In genomic region chr8:49462602-49463001, GRCm38 (mm10) we compare ENCODE assay signal across 16 mouse cellular contexts.
DNase-seq lines count a peak whose midpoint lies in the region; ATAC-seq and TF ChIP-seq lines count a peak whose summit lies in the region.
"Had no signal": no experiment of that assay in that cellular context is flagged by ENCODE, and none has a peak within 500 bp of the region (broad histone marks: within the 10 kb centered on the region; RNA-seq: fewer than 3 reads in every experiment).

No protein-coding gene starts in this region.

- no peaks in the 10 kb centered on the region for H3K36me3 ChIP-seq in hindbrain, embryonic 11.5 days (ENCODE audit: control insufficient read depth, insufficient read depth, low read length)
- no peaks in the 10 kb centered on the region for H3K36me3 ChIP-seq in hindbrain, embryonic 16.5 days (ENCODE audit: control insufficient read depth, insufficient read depth, low read length)
- no peaks in the 10 kb centered on the region for H3K36me3 ChIP-seq in forebrain, embryonic 14.5 days (ENCODE audit: control insufficient read depth, insufficient read depth, low read length)
- no peaks in the 10 kb centered on the region for H3K36me3 ChIP-seq in midbrain, embryonic 15.5 days (replicated peaks)
- H3K36me3 ChIP-seq: lung, embryonic 15.5 days had no signal

- 0 out of 2 replicates have a peak, but pooled peaks have one; percentile 39 for ATAC-seq in hindbrain, embryonic 11.5 days (ENCODE audit: low FRiP score)
- ATAC-seq in hindbrain, embryonic 16.5 days = no peak
- peak; percentile 57; the same call in 1 of the 2 replicates for ATAC-seq in forebrain, embryonic 14.5 days
- ATAC-seq in midbrain, embryonic 15.5 days (replicated peaks) = no peak
- ATAC-seq: inflammation-experienced regulatory T-cells, adult 6 months had no signal

- H3K4me1 ChIP-seq in hindbrain, embryonic 11.5 days (replicated peaks; ENCODE audit: control insufficient read depth, insufficient read depth, low read length) = no peaks in the 10 kb centered on the region
- H3K4me1 ChIP-seq in hindbrain, embryonic 16.5 days (ENCODE audit: control insufficient read depth, insufficient read depth, low read depth, low read length) = peaks cover 5% of the 10 kb centered on the region
- H3K4me1 ChIP-seq in forebrain, embryonic 14.5 days (ENCODE audit: control insufficient read depth, insufficient read depth, low read length) = peaks cover 10% of the 10 kb centered on the region
- peaks cover 13% of the 10 kb centered on the region for H3K4me1 ChIP-seq in midbrain, embryonic 15.5 days
- H3K4me1 ChIP-seq: megakaryocyte, embryonic 14.5 days had no signal

- TF ChIP-seq CTCF in layer of hippocampus, adult 2 months (conservative IDR thresholded peaks at IDR 0.05) = no peak

- H3K4me3 ChIP-seq in hindbrain, embryonic 11.5 days (ENCODE audit: low read depth, low read length) = no peak overlapping the region
- no peak overlapping the region for H3K4me3 ChIP-seq in hindbrain, embryonic 16.5 days (ENCODE audit: low read length)
- peak overlapping the region; percentile 17; the same call in 1 of the 2 replicates for H3K4me3 ChIP-seq in forebrain, embryonic 14.5 days (ENCODE audit: low read depth, low read length)
- H3K4me3 ChIP-seq in layer of hippocampus, adult 2 months = peak overlapping the region; percentile 34
- H3K4me3 ChIP-seq in midbrain, embryonic 15.5 days = no peak overlapping the region
- H3K4me3 ChIP-seq: lung, embryonic 15.5 days; megakaryocyte, embryonic 14.5 days had no signal

- H3K4me2 ChIP-seq in hindbrain, embryonic 11.5 days (replicated peaks; ENCODE audit: low read depth, low read length) = no peak overlapping the region
- H3K4me2 ChIP-seq in hindbrain, embryonic 16.5 days (ENCODE audit: low read length) = no peak overlapping the region
- H3K4me2 ChIP-seq in forebrain, embryonic 14.5 days (ENCODE audit: low read length) = peak overlapping the region; percentile 48
- H3K4me2 ChIP-seq in midbrain, embryonic 15.5 days = peak overlapping the region; percentile 40; the same call in 1 of the 2 replicates
- H3K4me2 ChIP-seq: liver, embryonic 11.5 days; lung, embryonic 15.5 days had no signal

- 54% methylated on average over 8 of the region's 8 CpGs for WGBS in hindbrain, embryonic 11.5 days
- WGBS in hindbrain, embryonic 16.5 days = 34% methylated on average over 8 of the region's 8 CpGs
- WGBS in forebrain, embryonic 14.5 days = 18% methylated on average over 8 of the region's 8 CpGs
- WGBS in midbrain, embryonic 15.5 days = 27% methylated on average over 8 of the region's 8 CpGs

- no peaks in the 10 kb centered on the region for H3K27me3 ChIP-seq in hindbrain, embryonic 11.5 days (ENCODE audit: control insufficient read depth, insufficient read depth, low read length)
- no peaks in the 10 kb centered on the region for H3K27me3 ChIP-seq in hindbrain, embryonic 16.5 days (replicated peaks; ENCODE audit: control insufficient read depth, insufficient read depth, low read length)
- no peaks in the 10 kb centered on the region for H3K27me3 ChIP-seq in forebrain, embryonic 14.5 days (replicated peaks; ENCODE audit: control insufficient read depth, insufficient read depth, low read length)
- no peaks in the 10 kb centered on the region for H3K27me3 ChIP-seq in midbrain, embryonic 15.5 days (replicated peaks)
- H3K27me3 ChIP-seq: lung, embryonic 15.5 days; megakaryocyte, embryonic 14.5 days had no signal

- peak; percentile 37 for DNase-seq in hindbrain, embryonic 11.5 days (ENCODE audit: low spot score)
- peak; percentile 77 for DNase-seq in forebrain, embryonic 14.5 days (ENCODE audit: low spot score)
- DNase-seq in layer of hippocampus, adult 2 months (ENCODE audit: low spot score in 2 of 2) = peak in 1 of 2 experiments; percentile 29
- no peak for DNase-seq in cerebellum, adult 18-20 months
- DNase-seq in urinary bladder, postnatal 4 days (ENCODE audit: low spot score in 2 of 2) = no peak
- DNase-seq in MN1 (ENCODE audit: low spot score) = no peak
- DNase-seq: adrenal gland, adult 8-10 months; B cell, adult 2 months; kidney, postnatal 10 days; right cerebral cortex, postnatal 14 days had no signal

- no peak overlapping the region for H3K27ac ChIP-seq in hindbrain, embryonic 11.5 days (ENCODE audit: low read depth, low read length)
- no peak overlapping the region for H3K27ac ChIP-seq in hindbrain, embryonic 16.5 days (ENCODE audit: low read depth, low read length)
- no peak overlapping the region for H3K27ac ChIP-seq in forebrain, embryonic 14.5 days (ENCODE audit: low read depth, low read length)
- no peak overlapping the region for H3K27ac ChIP-seq in layer of hippocampus, adult 2 months
- peak overlapping the region; percentile 81; the same call in 1 of the 2 replicates for H3K27ac ChIP-seq in midbrain, embryonic 15.5 days
- H3K27ac ChIP-seq: lung, embryonic 15.5 days had no signal

- no peak overlapping the region for H3K9ac ChIP-seq in hindbrain, embryonic 11.5 days (ENCODE audit: low read depth, low read length)
- H3K9ac ChIP-seq in hindbrain, embryonic 16.5 days (ENCODE audit: low read depth, low read length) = no peak overlapping the region
- no peak overlapping the region for H3K9ac ChIP-seq in forebrain, embryonic 14.5 days (ENCODE audit: low read length)
- no peak overlapping the region for H3K9ac ChIP-seq in midbrain, embryonic 15.5 days
- H3K9ac ChIP-seq: lung, embryonic 15.5 days had no signal

- H3K9me3 ChIP-seq in hindbrain, embryonic 11.5 days (ENCODE audit: control insufficient read depth, low read length) = no peaks in the 10 kb centered on the region
- no peaks in the 10 kb centered on the region for H3K9me3 ChIP-seq in hindbrain, embryonic 16.5 days (ENCODE audit: control insufficient read depth, low read length)
- no peaks in the 10 kb centered on the region for H3K9me3 ChIP-seq in forebrain, embryonic 14.5 days (replicated peaks; ENCODE audit: control insufficient read depth, low read length)
- H3K9me3 ChIP-seq in midbrain, embryonic 15.5 days = no peaks in the 10 kb centered on the region
- H3K9me3 ChIP-seq: lung, embryonic 15.5 days had no signal

Comparison
In these comparisons a context has a peak if more than half of its experiments do, and no peak if none do; other contexts are left out.
1. ATAC-seq: peak in hindbrain, embryonic 11.5 days (single experiment) and forebrain, embryonic 14.5 days (single experiment); none in hindbrain, embryonic 16.5 days (single experiment) and midbrain, embryonic 15.5 days (single experiment).
2. DNase-seq: peak in hindbrain, embryonic 11.5 days (single experiment) and forebrain, embryonic 14.5 days (single experiment); none in cerebellum, adult 18-20 months (0 of 2), urinary bladder, postnatal 4 days (0 of 2) and MN1 (single experiment).
3. H3K4me2 ChIP-seq: peak in forebrain, embryonic 14.5 days (single experiment) and midbrain, embryonic 15.5 days (single experiment); none in hindbrain, embryonic 11.5 days (single experiment) and hindbrain, embryonic 16.5 days (single experiment).
4. H3K4me3 ChIP-seq: peak in forebrain, embryonic 14.5 days (single experiment) and layer of hippocampus, adult 2 months (single experiment); none in hindbrain, embryonic 11.5 days (single experiment), hindbrain, embryonic 16.5 days (single experiment) and midbrain, embryonic 15.5 days (single experiment).